Mouse (Mus musculus): ENCODE data around the gene Lmod1. TPM values are rescaled to one million over a fixed set of nuclear protein-coding genes. Genes with fewer than 3 reads are reported as not detected.

Gene Lmod1
- 10.5 and 12.8 TPM in 2 replicates for polyA plus RNA-seq (2012; rRNA removed; ENCODE audit: low replicate concordance)

GRCm38 (mm10) chr1:135324571-135324970, at the start of gene Lmod1:
TSS of gene Lmod1 (plus strand) at chr1:135324807.

GRCm38 (mm10) chr1:135283826-135284291, 40.7 kb upstream of the Lmod1 start, which contains the start of gene Rnpep:
TSS of gene Rnpep (minus strand) at chr1:135284084.

GRCm38 (mm10) chr1:135313284-135314031, 11.1 kb upstream of the Lmod1 start, which contains the start of gene Timm17a:
TSS of gene Timm17a (minus strand) at chr1:135313778.

GRCm38 (mm10) chr1:135374868-135375581, 50.4 kb downstream of the Lmod1 start, which contains the start of gene Shisa4:
TSS of gene Shisa4 (minus strand) at chr1:135375237.

Other genes starting within 250 kb of the Lmod1 start
- gene Lgr6, start 219.5 kb upstream of the Lmod1 start, polyA plus RNA-seq (2012; rRNA removed; ENCODE audit: low replicate concordance) = 0.32 TPM in 1 of 2 replicates, not detected in the other
- gene Ptpn7, start 192.1 kb upstream of the Lmod1 start, polyA plus RNA-seq (2012; rRNA removed; ENCODE audit: low replicate concordance) = 2.9 and 4.0 TPM in 2 replicates
- gene Arl8a, start 178.0 kb upstream of the Lmod1 start, polyA plus RNA-seq (2012; rRNA removed; ENCODE audit: low replicate concordance) = 40.2 and 76.9 TPM in 2 replicates
- gene Gpr37l1, start 157.1 kb upstream of the Lmod1 start, polyA plus RNA-seq (2012; rRNA removed; ENCODE audit: low replicate concordance) = 2.1 and 2.8 TPM in 2 replicates
- 221 and 254 TPM in 2 replicates for gene Elf3, start 66.2 kb upstream of the Lmod1 start, polyA plus RNA-seq (2012; rRNA removed; ENCODE audit: low replicate concordance)
- gene Rnpep, start 40.7 kb upstream of the Lmod1 start, polyA plus RNA-seq (2012; rRNA removed; ENCODE audit: low replicate concordance) = 76.4 and 161 TPM in 2 replicates
- 49.5 and 49.7 TPM in 2 replicates for gene Timm17a, start 11.0 kb upstream of the Lmod1 start, polyA plus RNA-seq (2012; rRNA removed; ENCODE audit: low replicate concordance)
- 5.5 and 7.3 TPM in 2 replicates for gene Shisa4, start 50.4 kb downstream of the Lmod1 start, polyA plus RNA-seq (2012; rRNA removed; ENCODE audit: low replicate concordance)
- gene Ipo9, start 105.7 kb downstream of the Lmod1 start, polyA plus RNA-seq (2012; rRNA removed; ENCODE audit: low replicate concordance) = 11.4 and 21.5 TPM in 2 replicates

Data from duodenum, adult 2 months (tissue).